Mouse (Mus musculus) intestine, embryonic 15.5 days (tissue): ENCODE measurements at regions not wholly inside any gene's neighbourhood (a gene's known extent, or its start where the extent isn't known, plus 50 kb on each side); places are given as distances from the start of the nearest gene placed in this dataset.

Source experiments
- ATAC-seq: fragments of 200-750 bp; cut with Nextera tagmentation; 2 replicates; pipeline ENCODE4 v1.8.0; 2017; ENCODE audit warnings: moderate TSS enrichment, moderate library complexity
- H3K27ac ChIP-seq: fragments of 300-500 bp; sonication (generic); 2 replicates; pipeline ENCODE4 v1.5.1; 2015; ENCODE audit warnings: mild to moderate bottlenecking, inconsistent platforms
- H3K27me3 ChIP-seq: fragments of 300-500 bp; sonication (generic); replicated peaks from 2 replicates; pipeline ENCODE4 v1.6.1; 2015; ENCODE audit warnings: inconsistent platforms
- H3K36me3 ChIP-seq: fragments of 300-500 bp; sonication (generic); 2 replicates; pipeline ENCODE4 v1.6.1; 2015; ENCODE audit warnings: inconsistent platforms
- H3K4me1 ChIP-seq: fragments of 300-500 bp; sonication (generic); replicated peaks from 2 replicates; pipeline ENCODE4 v1.6.1; 2015; ENCODE audit warnings: inconsistent platforms
- H3K4me2 ChIP-seq: fragments of 300-500 bp; sonication (generic); replicated peaks from 2 replicates; pipeline ENCODE4 v1.6.1; 2015; ENCODE audit warnings: mild to moderate bottlenecking, inconsistent platforms
- H3K4me3 ChIP-seq: fragments of 300-500 bp; sonication (generic); replicated peaks from 2 replicates; pipeline ENCODE4 v1.5.1; 2015; ENCODE audit warnings: inconsistent platforms
- H3K9ac ChIP-seq: fragments of 300-500 bp; sonication (generic); 2 replicates; pipeline ENCODE4 v1.6.1; 2015; ENCODE audit warnings: inconsistent platforms
- H3K9me3 ChIP-seq: fragments of 300-500 bp; sonication (generic); 2 replicates; pipeline ENCODE4 v1.6.1; 2016; ENCODE audit warnings: inconsistent platforms
- WGBS: fragments of 180-500 bp; shearing (Covaris S2); methylation state at CpG from one replicate; pipeline ENCODE4 v1.1.7; 2015; 5-methylcytosine and 5-hydroxymethylcytosine counted together

DNA sequence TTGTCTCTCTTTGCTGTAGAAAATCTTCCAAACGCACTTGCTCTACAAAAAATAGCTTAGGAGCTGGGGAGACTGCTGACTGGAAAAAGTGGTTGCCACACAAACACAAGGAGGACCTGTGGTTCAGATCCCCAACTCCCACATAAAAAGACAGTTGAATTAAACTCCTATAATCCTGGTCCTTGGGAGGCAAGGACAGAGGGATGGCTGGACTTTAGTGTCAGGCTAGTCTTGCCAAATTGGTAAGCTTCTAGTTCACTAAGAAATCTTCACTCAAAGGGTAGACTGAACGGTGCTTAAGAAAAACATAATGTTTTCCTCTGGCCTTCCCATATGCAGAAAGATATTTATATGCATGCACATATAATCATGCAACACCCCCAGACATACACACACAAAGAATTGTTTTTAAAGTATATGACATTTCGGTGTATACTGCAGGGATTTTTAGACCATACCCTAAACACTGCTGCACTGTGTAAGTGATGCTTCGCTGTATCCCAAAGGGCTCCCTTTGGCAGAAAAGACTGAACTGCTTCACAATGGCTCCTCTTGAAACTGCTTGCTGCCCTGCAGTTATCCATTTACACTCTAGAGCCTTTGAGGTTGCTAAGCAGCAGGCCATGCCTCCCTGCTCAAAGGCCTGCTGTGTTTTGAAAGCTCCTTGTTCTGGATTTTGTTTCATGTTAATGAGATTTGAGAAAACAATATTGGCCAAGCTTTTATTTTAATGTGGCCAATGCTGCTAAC, 1299.3 kb downstream of the Zfp704 start:
- no peak for ATAC-seq
- 81% methylated on average over 4 of the region's 4 CpGs for WGBS
- H3K27me3 ChIP-seq, result no peaks in the 10 kb centered on the region
- no peaks in the 10 kb centered on the region for H3K4me1 ChIP-seq
- no peaks in the 10 kb centered on the region for H3K9me3 ChIP-seq
- H3K27ac ChIP-seq, result no peak overlapping the region
- H3K9ac ChIP-seq, result no peak overlapping the region
- H3K4me3 ChIP-seq, result no peak overlapping the region
- H3K36me3 ChIP-seq, result no peaks in the 10 kb centered on the region
- no peak overlapping the region for H3K4me2 ChIP-seq

GRCm38 (mm10) chr3:8307296-8307695, 1302.6 kb downstream of the Zfp704 start:
- H3K4me2 ChIP-seq, result no peak overlapping the region
- no peak overlapping the region for H3K27ac ChIP-seq
- no peak overlapping the region for H3K9ac ChIP-seq
- H3K9me3 ChIP-seq, result no peaks in the 10 kb centered on the region
- H3K4me1 ChIP-seq, result no peaks in the 10 kb centered on the region
- no peak overlapping the region for H3K4me3 ChIP-seq
- no peaks in the 10 kb centered on the region for H3K27me3 ChIP-seq
- ATAC-seq, result no peak
- no peaks in the 10 kb centered on the region for H3K36me3 ChIP-seq
- 88% methylated on average over 3 of the region's 3 CpGs for WGBS

GRCm38 (mm10) chr3:8304784-8305183, 1305.1 kb downstream of the Zfp704 start:
- no peak overlapping the region for H3K4me2 ChIP-seq
- H3K9me3 ChIP-seq, result no peaks in the 10 kb centered on the region
- no peaks in the 10 kb centered on the region for H3K4me1 ChIP-seq
- no peak for ATAC-seq
- no peak overlapping the region for H3K27ac ChIP-seq
- no peaks in the 10 kb centered on the region for H3K27me3 ChIP-seq
- no peaks in the 10 kb centered on the region for H3K36me3 ChIP-seq
- no peak overlapping the region for H3K4me3 ChIP-seq
- no peak overlapping the region for H3K9ac ChIP-seq

GRCm38 (mm10) chr3:8293036-8293435, 1316.8 kb downstream of the Zfp704 start:
- Histone ChIP-seq H3K4me2 (no peak overlapping the region), H3K9ac (no peak overlapping the region), H3K9me3 (no peaks in the 10 kb centered on the region), H3K36me3 (no peaks in the 10 kb centered on the region), H3K27ac (no peak overlapping the region), H3K4me1 (no peaks in the 10 kb centered on the region), H3K4me3 (no peak overlapping the region), H3K27me3 (no peaks in the 10 kb centered on the region)
- WGBS, result 59% methylated on average over 1 of the region's 1 CpGs
- no peak for ATAC-seq

- no peak overlapping the region for H3K9ac ChIP-seq
- no peaks in the 10 kb centered on the region for H3K4me1 ChIP-seq
- WGBS, result 82% methylated on average over 2 of the region's 2 CpGs
- ATAC-seq, result no peak
- H3K4me3 ChIP-seq, result no peak overlapping the region
- no peak overlapping the region for H3K4me2 ChIP-seq
- no peaks in the 10 kb centered on the region for H3K36me3 ChIP-seq
- no peaks in the 10 kb centered on the region for H3K27me3 ChIP-seq
- no peaks in the 10 kb centered on the region for H3K9me3 ChIP-seq
- no peak overlapping the region for H3K27ac ChIP-seq
These were observed 1320.3 kb downstream of the Zfp704 start for GRCm38 (mm10) chr3:8289558-8289957.

- Histone ChIP-seq H3K9me3 (no peaks in the 10 kb centered on the region), H3K27ac (no peak overlapping the region), H3K9ac (no peak overlapping the region), H3K4me1 (no peaks in the 10 kb centered on the region), H3K36me3 (no peaks in the 10 kb centered on the region), H3K4me3 (no peak overlapping the region), H3K27me3 (no peaks in the 10 kb centered on the region), H3K4me2 (no peak overlapping the region)
- peak; percentile 51; the same call in 1 of the 2 replicates for ATAC-seq
- WGBS, result 57% methylated on average over 1 of the region's 1 CpGs
These were observed 1321.4 kb downstream of the Zfp704 start for GRCm38 (mm10) chr3:8288437-8288836.

GRCm38 (mm10) chr3:8284655-8285428, 1325.0 kb downstream of the Zfp704 start:
- no peaks in the 10 kb centered on the region for H3K4me1 ChIP-seq
- WGBS, result 69% methylated on average over 14 of the region's 14 CpGs
- no peak for ATAC-seq
- no peak overlapping the region for H3K4me3 ChIP-seq
- no peak overlapping the region for H3K9ac ChIP-seq
- no peaks in the 10 kb centered on the region for H3K27me3 ChIP-seq
- no peaks in the 10 kb centered on the region for H3K9me3 ChIP-seq
- no peaks in the 10 kb centered on the region for H3K36me3 ChIP-seq
- H3K4me2 ChIP-seq, result no peak overlapping the region
- H3K27ac ChIP-seq, result no peak overlapping the region

DNA sequence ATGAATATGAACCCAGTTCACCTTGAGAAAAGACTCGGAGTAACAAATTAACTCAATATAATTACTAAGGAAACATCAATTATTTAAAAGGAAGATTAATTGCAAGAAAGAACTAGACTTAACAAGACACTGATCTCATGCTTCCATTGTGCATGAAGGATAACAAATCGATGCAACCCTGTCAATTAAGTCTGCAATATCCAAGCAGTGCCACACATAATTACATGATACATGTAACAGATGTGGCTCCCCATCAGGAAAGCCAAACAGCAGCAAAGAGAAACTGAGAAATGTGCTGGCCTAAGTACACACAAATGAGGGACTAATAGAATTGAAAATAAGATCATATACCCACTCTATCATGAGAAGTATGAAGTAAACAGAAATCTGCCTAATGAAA, 1327.5 kb downstream of the Zfp704 start:
- no peak for ATAC-seq
- Histone ChIP-seq H3K27me3 (no peaks in the 10 kb centered on the region), H3K27ac (no peak overlapping the region), H3K4me1 (no peaks in the 10 kb centered on the region), H3K4me2 (no peak overlapping the region), H3K9ac (no peak overlapping the region), H3K36me3 (no peaks in the 10 kb centered on the region), H3K4me3 (no peak overlapping the region), H3K9me3 (no peaks in the 10 kb centered on the region)
- WGBS, result 73% methylated on average over 2 of the region's 2 CpGs

DNA sequence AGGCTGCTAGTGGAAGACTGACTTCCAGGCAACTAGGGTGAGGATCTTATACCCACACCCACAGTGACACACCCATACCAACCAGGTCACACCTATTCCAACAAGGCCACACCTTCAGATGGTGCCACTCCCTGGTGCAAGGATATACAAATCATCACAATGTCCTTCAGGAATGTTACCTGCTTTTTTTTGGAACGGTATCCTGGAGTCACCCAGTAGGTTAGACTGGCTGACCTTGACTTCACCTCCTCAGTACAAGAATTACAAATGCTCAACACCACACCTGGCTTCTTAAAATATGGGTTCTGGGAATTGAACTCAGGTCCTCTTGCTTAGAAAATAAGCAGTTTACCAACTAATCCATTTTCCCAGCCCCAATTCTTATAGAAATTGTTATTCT, 1333.2 kb downstream of the Zfp704 start:
- H3K4me3 ChIP-seq, result no peak overlapping the region
- no peak overlapping the region for H3K27ac ChIP-seq
- H3K4me2 ChIP-seq, result no peak overlapping the region
- H3K36me3 ChIP-seq, result no peaks in the 10 kb centered on the region
- no peak overlapping the region for H3K9ac ChIP-seq
- no peaks in the 10 kb centered on the region for H3K27me3 ChIP-seq
- WGBS, result 71% methylated on average over 1 of the region's 1 CpGs
- no peaks in the 10 kb centered on the region for H3K4me1 ChIP-seq
- no peaks in the 10 kb centered on the region for H3K9me3 ChIP-seq
- no peak for ATAC-seq

DNA sequence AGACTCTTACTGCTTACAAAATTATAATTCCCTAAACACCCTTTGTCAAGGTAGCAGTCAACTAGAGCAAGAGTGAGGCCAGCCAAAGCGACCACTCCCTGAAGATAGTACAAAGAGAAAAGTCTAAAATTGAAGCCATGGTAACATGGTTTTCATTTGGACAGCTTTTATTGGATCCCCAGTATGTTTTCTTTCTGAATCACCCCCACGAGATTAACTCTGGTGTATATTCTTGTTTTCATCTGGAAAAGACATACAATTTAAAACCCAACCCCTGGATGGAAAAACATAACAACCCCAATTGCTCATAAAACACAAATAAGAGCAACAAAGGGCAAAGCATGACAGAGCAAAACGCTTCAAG, 1339.0 kb downstream of the Zfp704 start:
- Histone ChIP-seq H3K9ac (no peak overlapping the region), H3K27me3 (no peaks in the 10 kb centered on the region), H3K9me3 (no peaks in the 10 kb centered on the region), H3K4me1 (no peaks in the 10 kb centered on the region), H3K27ac (no peak overlapping the region), H3K4me3 (no peak overlapping the region), H3K4me2 (no peak overlapping the region), H3K36me3 (no peaks in the 10 kb centered on the region)
- WGBS, result 74% methylated on average over 3 of the region's 3 CpGs
- no peak for ATAC-seq

GRCm38 (mm10) chr3:8270009-8270934, 1339.6 kb downstream of the Zfp704 start:
- Histone ChIP-seq H3K36me3 (no peaks in the 10 kb centered on the region), H3K27me3 (no peaks in the 10 kb centered on the region), H3K4me1 (no peaks in the 10 kb centered on the region), H3K9ac (no peak overlapping the region), H3K9me3 (no peaks in the 10 kb centered on the region), H3K27ac (no peak overlapping the region), H3K4me2 (no peak overlapping the region), H3K4me3 (no peak overlapping the region)
- 81% methylated on average over 1 of the region's 1 CpGs for WGBS
- no peak for ATAC-seq

DNA sequence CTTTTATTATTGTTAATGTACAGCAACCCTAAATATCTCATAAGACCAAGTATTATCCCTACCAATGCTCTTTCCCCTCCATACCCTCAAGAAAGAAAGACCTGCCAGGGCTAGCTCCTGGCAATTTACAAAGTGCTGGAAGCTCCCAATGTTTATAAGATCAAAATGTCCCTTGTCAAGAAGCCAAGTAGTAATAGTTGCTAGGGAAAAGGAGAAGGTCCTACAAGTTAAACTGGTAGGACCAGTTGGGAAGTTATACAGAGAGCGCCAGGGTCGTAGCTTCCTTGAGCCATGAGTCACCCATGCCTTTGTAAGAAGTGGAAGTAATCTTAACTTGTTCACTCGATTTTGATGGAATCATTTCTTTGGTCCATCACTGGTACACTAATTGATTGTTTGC, 1344.1 kb downstream of the Zfp704 start:
- peak; percentile 80 for ATAC-seq
- Histone ChIP-seq H3K36me3 (no peaks in the 10 kb centered on the region), H3K9me3 (no peaks in the 10 kb centered on the region), H3K9ac (no peak overlapping the region), H3K4me2 (no peak overlapping the region), H3K27me3 (no peaks in the 10 kb centered on the region), H3K27ac (no peak overlapping the region), H3K4me1 (no peaks in the 10 kb centered on the region), H3K4me3 (no peak overlapping the region)
- 52% methylated on average over 3 of the region's 3 CpGs for WGBS
